Mouse (Mus musculus) bone marrow, adult 2 months (tissue): ENCODE results near the gene Lrrc28.

ENCODE experiments used
- CTCF ChIP-seq: fragments of 200-500 bp; IDR thresholded peaks from 2 replicates; pipeline ENCODE4 v1.5.1; 2011; ENCODE audit warnings: low read length, control low read depth; ENCODE audit not compliant: control insufficient read depth, insufficient read depth
- POLR2A ChIP-seq: fragments of 200-500 bp; IDR thresholded peaks from 2 replicates; pipeline ENCODE4 v1.6.1; 2011; ENCODE audit warnings: low read depth, mild to moderate bottlenecking, control low read depth, low read length, borderline replicate concordance; ENCODE audit not compliant: control insufficient read depth

- TF ChIP-seq CTCF (no peak), POLR2A (no peak)
Measured at GRCm38 (mm10) chr7:67543641-67544040, 101.4 kb downstream of the Lrrc28 start.
